Mouse (Mus musculus) forebrain, embryonic 10.5 days (tissue): ENCODE measurements around the gene Itga3. TPM values are rescaled to one million over a fixed set of nuclear protein-coding genes. Genes with fewer than 3 reads are reported as not detected.
A peak's percentile ranks its signal among the peaks of the same experiment; 100 is the strongest.

Experiments
- DNase-seq: peaks from one replicate; pipeline ENCODE4 v3.0.0-alpha.2; 2017; ENCODE audit warnings: low spot score; ENCODE audit errors: extremely low spot score
- H3K27ac ChIP-seq: fragments of 300-500 bp; sonication (generic); 2 replicates; pipeline ENCODE4 v1.5.1; 2016; ENCODE audit warnings: mild to moderate bottlenecking
- H3K27me3 ChIP-seq: fragments of 300-500 bp; sonication (generic); 2 replicates; pipeline ENCODE4 v1.6.1; 2016; ENCODE audit warnings: mild to moderate bottlenecking; ENCODE audit not compliant: poor library complexity, severe bottlenecking
- H3K36me3 ChIP-seq: fragments of 300-500 bp; sonication (generic); replicated peaks from 2 replicates; pipeline ENCODE4 v1.6.1; 2016; ENCODE audit warnings: mild to moderate bottlenecking, moderate library complexity
- H3K4me1 ChIP-seq: fragments of 300-500 bp; sonication (generic); 2 replicates; pipeline ENCODE4 v1.6.1; 2016
- H3K4me3 ChIP-seq: fragments of 300-500 bp; sonication (generic); 2 replicates; pipeline ENCODE4 v1.5.1; 2016; ENCODE audit warnings: mild to moderate bottlenecking, moderate library complexity
- H3K9me3 ChIP-seq: fragments of 300-500 bp; sonication (generic); 2 replicates; pipeline ENCODE4 v1.6.1; 2016; ENCODE audit warnings: mild to moderate bottlenecking, moderate library complexity
- WGBS: fragments of 180-500 bp; shearing (Covaris S2); methylation state at CpG from one replicate; pipeline ENCODE4 v1.1.7; 2016; 5-methylcytosine and 5-hydroxymethylcytosine counted together
- polyA plus RNA-seq: library from polyadenylated mRNA; unstranded; fragments of >200 nt; fragmentation: Nextera tagmentation; extraction: Ambion mirVana; gene quantifications from 2 replicates; pipeline ENCODE4 v1.2.1, GENCODE M21; 2016

Itga3 gene
- polyA plus RNA-seq, 1 experiment from 2014 or later: 6.5 TPM

GRCm38 (mm10) chr11:95105274-95105874, 28.8 kb upstream of the Itga3 start:
- H3K9me3 ChIP-seq: no peaks in the 10 kb centered on the region
- H3K4me3 ChIP-seq: peak overlapping the region; percentile 40
- peaks cover 13% of the 10 kb centered on the region for H3K27me3 ChIP-seq
- WGBS: 4% methylated on average over 25 of the region's 25 CpGs
- no peak for DNase-seq
- H3K27ac ChIP-seq: peak overlapping the region; percentile 75
- no peaks in the 10 kb centered on the region for H3K36me3 ChIP-seq
- peaks cover 46% of the 10 kb centered on the region for H3K4me1 ChIP-seq

- WGBS: 71% methylated on average over 6 of the region's 6 CpGs
- Histone ChIP-seq H3K4me1 (peaks cover 49% of the 10 kb centered on the region), H3K27me3 (peaks cover 13% of the 10 kb centered on the region), H3K27ac (no peak overlapping the region), H3K9me3 (no peaks in the 10 kb centered on the region), H3K36me3 (no peaks in the 10 kb centered on the region), H3K4me3 (no peak overlapping the region)
- DNase-seq: no peak
Observed at GRCm38 (mm10) chr11:95104266-95104665, 27.7 kb upstream of the Itga3 start.

DNA sequence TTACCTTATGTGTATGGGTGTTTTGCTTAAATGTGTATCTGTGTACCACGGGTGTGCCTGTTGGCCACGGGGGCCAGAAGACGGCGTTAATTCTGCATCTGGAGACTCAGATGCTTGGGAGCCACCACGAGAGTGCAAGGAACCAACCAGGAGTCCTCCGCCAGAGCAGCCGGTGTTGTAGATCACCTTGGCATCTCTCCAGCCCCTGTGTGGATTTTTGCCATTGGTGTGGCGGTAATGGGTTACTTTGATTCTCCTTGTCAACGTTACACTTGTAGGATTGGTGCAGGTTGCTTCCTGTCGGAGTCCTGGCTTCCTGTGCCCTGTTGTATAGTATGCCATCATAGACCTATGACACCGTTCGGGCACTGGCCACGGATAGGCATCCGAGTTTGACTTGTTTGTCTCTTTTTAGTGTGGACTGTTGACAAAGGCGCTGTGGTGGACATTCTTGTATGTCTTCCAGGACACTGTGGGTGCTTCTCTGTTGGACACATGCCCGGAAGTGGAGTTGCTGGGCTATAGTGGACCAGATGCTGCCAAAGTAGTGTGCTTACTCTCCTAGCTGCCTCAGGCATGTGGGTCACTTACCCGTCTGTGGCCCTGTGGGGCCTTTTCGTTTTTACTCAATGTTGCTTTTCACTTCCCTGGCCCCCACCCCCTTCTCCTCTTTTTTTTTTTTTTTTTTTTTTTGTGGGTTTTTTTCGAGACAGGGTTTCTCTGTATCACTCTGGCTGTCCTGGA, 25.7 kb upstream of the Itga3 start:
- H3K36me3 ChIP-seq: no peaks in the 10 kb centered on the region
- no peak for DNase-seq
- H3K27ac ChIP-seq: no peak overlapping the region
- H3K4me1 ChIP-seq: peaks cover 50% of the 10 kb centered on the region
- H3K9me3 ChIP-seq: no peaks in the 10 kb centered on the region
- H3K27me3 ChIP-seq: peaks cover 13% of the 10 kb centered on the region
- 96% methylated on average over 19 of the region's 19 CpGs for WGBS
- no peak overlapping the region for H3K4me3 ChIP-seq

DNA sequence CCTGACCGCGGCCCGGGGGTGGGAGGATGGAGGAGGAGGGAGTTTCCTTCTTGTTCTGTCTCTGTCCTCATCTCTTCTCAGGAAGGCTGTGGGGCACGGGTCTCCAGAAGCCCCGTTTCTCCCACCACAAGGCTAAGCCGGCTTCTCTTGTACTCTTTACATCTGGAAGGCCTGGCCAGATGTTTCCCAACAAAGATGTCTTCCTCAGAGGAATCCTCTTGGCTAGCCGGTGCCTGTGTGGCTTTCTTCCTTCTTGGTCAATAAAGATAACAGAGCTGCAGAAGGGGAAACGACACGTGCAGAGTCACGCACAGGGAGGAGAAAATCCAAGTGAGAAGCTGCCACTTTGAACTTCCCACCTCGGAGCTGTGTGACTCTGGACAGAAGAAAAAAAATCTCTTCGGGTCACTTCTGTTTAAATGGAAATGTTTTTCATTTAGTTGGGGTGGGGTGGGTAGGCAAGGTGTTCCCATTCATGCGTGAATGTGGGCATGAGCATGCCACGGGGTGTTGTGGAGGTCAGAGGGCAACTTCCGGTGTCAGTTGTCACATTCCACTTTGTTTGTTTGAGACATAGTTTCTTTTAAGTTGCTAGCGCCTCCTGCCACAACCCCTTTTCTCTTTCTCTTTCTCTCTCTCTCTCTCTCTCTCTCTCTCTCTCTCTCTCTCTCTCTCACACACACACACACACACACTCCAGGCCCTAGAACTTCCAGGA, 24.6 kb upstream of the Itga3 start:
- 39% methylated on average over 16 of the region's 16 CpGs for WGBS
- DNase-seq: no peak
- Histone ChIP-seq H3K9me3 (no peaks in the 10 kb centered on the region), H3K27ac (peak overlapping the region; percentile 40; the same call in 1 of the 2 replicates), H3K4me1 (peaks cover 56% of the 10 kb centered on the region), H3K4me3 (no peak overlapping the region), H3K27me3 (peaks cover 9% of the 10 kb centered on the region), H3K36me3 (no peaks in the 10 kb centered on the region)

DNA sequence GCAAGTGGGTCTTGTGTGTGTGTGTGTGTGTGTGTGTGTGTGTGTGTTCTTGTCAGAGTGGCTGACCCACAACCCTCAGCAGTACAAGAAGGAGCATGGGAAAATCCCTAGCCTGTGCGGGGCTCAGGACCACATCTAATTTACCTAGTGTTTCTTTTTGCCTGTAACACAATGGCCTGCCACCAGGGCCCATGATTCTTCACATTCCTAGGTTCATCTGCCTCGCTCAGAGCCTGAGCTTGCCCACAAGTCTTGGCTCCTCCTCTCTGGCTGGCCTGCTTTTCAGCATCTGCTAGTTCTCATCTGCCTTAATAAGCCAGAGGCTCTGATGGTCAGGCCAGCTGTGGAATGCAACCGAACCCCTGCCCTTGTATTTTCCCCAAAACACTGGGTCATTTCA, 23.8 kb upstream of the Itga3 start:
- Histone ChIP-seq H3K4me3 (no peak overlapping the region), H3K27me3 (peaks cover under 1% of the 10 kb centered on the region; the same call in 1 of the 2 replicates), H3K27ac (peak overlapping the region; percentile 40; the same call in 1 of the 2 replicates), H3K36me3 (no peaks in the 10 kb centered on the region), H3K4me1 (peaks cover 47% of the 10 kb centered on the region), H3K9me3 (no peaks in the 10 kb centered on the region)
- DNase-seq: no peak
- 33% methylated on average over 3 of the region's 3 CpGs for WGBS

GRCm38 (mm10) chr11:95098346-95099095, 21.9 kb upstream of the Itga3 start:
- no peak overlapping the region for H3K4me3 ChIP-seq
- no peak overlapping the region for H3K27ac ChIP-seq
- peaks cover 30% of the 10 kb centered on the region for H3K4me1 ChIP-seq
- no peaks in the 10 kb centered on the region for H3K27me3 ChIP-seq
- 84% methylated on average over 5 of the region's 5 CpGs for WGBS
- no peaks in the 10 kb centered on the region; the same call in 1 of the 2 replicates for H3K9me3 ChIP-seq
- no peak for DNase-seq
- no peaks in the 10 kb centered on the region for H3K36me3 ChIP-seq

DNA sequence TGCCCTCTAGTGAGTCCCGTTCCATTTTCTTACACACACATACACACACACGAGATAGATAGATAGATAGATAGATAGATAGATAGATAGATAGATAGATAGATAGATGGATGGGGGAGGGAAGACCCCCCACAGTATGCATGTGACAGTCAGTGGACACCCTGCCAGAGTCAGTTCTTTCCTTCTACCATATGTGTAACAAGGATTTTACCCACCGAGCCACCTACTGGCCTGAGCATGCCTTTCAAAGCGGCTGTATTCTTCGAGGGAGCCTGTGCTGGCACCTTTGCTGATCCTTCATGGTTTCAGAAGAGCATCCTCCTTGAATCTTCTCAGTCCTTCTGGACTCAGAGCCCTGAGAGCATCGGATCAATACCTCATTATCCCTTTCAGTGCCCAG, 21.3 kb upstream of the Itga3 start:
- 66% methylated on average over 6 of the region's 6 CpGs for WGBS
- H3K36me3 ChIP-seq: no peaks in the 10 kb centered on the region
- DNase-seq: no peak
- no peak overlapping the region for H3K4me3 ChIP-seq
- H3K27me3 ChIP-seq: no peaks in the 10 kb centered on the region
- H3K27ac ChIP-seq: no peak overlapping the region
- no peaks in the 10 kb centered on the region; the same call in 1 of the 2 replicates for H3K9me3 ChIP-seq
- H3K4me1 ChIP-seq: peaks cover 30% of the 10 kb centered on the region

- Histone ChIP-seq H3K27me3 (no peaks in the 10 kb centered on the region), H3K36me3 (no peaks in the 10 kb centered on the region), H3K27ac (peak overlapping the region; percentile 58; the same call in 1 of the 2 replicates), H3K4me3 (no peak overlapping the region), H3K9me3 (no peaks in the 10 kb centered on the region; the same call in 1 of the 2 replicates), H3K4me1 (peaks cover 29% of the 10 kb centered on the region)
- 62% methylated on average over 4 of the region's 4 CpGs for WGBS
- DNase-seq: no peak
Observed at GRCm38 (mm10) chr11:95096608-95097373, 20.2 kb upstream of the Itga3 start.

DNA sequence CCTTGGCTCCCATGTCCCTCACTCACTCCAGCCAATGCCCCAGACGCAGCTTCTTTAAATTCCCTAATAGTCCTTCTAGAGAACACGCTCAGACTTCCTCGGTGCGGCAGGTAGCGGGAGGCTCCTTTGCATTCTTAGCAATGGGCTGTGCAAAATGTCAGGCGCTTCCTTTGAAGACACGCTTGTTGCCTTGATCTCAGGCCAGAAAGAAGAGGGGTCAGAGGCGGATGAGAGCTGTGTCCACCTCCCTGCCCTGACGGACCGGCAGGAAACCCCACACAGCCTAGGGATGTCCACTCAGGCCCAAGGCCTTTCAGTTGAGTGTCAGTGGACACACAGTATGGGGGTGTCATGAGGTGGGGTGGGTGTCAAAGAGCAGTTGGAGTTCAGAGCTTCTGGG, 19.0 kb upstream of the Itga3 start:
- Histone ChIP-seq H3K9me3 (no peaks in the 10 kb centered on the region; the same call in 1 of the 2 replicates), H3K27me3 (no peaks in the 10 kb centered on the region), H3K27ac (no peak overlapping the region), H3K4me1 (peaks cover 17% of the 10 kb centered on the region), H3K36me3 (no peaks in the 10 kb centered on the region), H3K4me3 (no peak overlapping the region)
- 93% methylated on average over 10 of the region's 10 CpGs for WGBS
- no peak for DNase-seq

DNA sequence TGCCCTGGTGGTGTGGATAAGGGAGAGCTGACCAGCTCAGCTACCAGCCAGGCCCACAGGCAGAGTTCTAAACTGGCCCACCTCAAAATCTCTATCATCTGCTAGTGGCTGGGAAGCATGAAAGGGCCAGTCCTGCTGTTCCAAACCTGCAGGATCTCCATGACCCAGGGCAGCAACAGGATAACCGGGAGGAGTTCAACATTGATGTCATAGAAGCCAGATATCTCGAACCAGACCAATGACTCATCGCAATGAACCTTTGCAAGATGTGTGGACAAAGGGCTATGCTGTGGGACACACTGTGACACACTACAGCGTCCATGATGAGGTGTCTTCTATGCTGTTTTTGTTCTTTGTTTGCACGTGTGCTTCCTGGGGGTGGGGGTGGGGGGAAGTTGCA, 16.5 kb upstream of the Itga3 start:
- H3K27me3 ChIP-seq: no peaks in the 10 kb centered on the region
- no peak for DNase-seq
- H3K36me3 ChIP-seq: no peaks in the 10 kb centered on the region
- peaks cover 24% of the 10 kb centered on the region for H3K4me1 ChIP-seq
- H3K4me3 ChIP-seq: no peak overlapping the region
- H3K27ac ChIP-seq: no peak overlapping the region
- WGBS: 84% methylated on average over 5 of the region's 5 CpGs
- no peaks in the 10 kb centered on the region; the same call in 1 of the 2 replicates for H3K9me3 ChIP-seq

DNA sequence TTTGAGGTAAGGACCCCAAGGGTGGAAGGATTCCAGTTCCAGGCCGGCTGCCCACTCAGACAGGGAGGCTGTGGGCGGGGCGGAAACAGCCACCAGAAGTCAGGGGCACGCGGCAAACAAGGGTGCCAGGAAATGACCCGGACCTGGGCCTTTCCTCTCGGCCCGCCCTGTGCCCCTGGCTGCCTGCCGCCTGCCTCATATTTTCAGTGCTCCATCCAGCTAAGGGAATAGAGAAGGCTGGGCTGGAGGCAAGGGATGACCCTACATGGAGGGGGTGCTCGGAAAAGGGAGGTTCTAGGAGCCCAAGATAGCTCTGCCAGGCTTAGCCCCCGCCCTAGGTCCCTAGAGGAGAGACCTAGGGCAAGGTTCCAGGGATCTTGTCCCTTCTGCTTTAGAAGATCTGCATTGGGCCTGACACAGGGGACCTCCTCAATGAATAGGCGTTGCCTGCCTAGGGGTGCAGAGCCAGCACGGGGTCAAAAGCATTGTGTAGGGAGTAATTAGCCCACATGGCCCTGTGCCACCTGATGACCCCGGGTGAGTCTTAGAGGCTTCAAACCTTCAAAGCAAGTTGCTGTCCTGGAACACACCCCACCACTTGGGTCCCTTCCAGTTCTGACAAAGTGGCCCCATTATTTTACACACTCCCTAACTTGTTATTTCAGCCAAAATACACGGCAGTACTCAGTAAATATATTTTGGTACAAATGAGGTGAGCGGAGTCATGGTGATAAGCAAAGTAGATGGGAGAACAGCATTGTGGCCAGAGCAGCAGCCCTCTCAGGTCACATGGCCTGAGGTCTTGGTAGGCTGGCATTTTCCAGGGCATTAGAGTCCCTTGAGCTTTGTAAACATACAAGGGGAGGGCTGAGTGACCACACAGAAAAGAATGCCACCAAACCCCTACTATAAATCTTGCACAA, 12.5 kb upstream of the Itga3 start:
- Histone ChIP-seq H3K27me3 (no peaks in the 10 kb centered on the region), H3K9me3 (no peaks in the 10 kb centered on the region), H3K27ac (0 out of 2 replicates have a peak overlapping the region, but pooled peaks have one; percentile 2), H3K36me3 (no peaks in the 10 kb centered on the region), H3K4me1 (peaks cover 45% of the 10 kb centered on the region), H3K4me3 (no peak overlapping the region)
- 83% methylated on average over 16 of the region's 16 CpGs for WGBS
- DNase-seq: no peak
